Mouse (Mus musculus): ENCODE results near the gene Fbxl5. TPM values are rescaled to one million over a fixed set of nuclear protein-coding genes. Genes with fewer than 3 reads are reported as not detected.
A peak's percentile ranks its signal among the peaks of the same experiment; 100 is the strongest.

The Fbxl5 gene
- polyA plus RNA-seq, 1 experiment from 2014 or later: 61.0 TPM

DNA sequence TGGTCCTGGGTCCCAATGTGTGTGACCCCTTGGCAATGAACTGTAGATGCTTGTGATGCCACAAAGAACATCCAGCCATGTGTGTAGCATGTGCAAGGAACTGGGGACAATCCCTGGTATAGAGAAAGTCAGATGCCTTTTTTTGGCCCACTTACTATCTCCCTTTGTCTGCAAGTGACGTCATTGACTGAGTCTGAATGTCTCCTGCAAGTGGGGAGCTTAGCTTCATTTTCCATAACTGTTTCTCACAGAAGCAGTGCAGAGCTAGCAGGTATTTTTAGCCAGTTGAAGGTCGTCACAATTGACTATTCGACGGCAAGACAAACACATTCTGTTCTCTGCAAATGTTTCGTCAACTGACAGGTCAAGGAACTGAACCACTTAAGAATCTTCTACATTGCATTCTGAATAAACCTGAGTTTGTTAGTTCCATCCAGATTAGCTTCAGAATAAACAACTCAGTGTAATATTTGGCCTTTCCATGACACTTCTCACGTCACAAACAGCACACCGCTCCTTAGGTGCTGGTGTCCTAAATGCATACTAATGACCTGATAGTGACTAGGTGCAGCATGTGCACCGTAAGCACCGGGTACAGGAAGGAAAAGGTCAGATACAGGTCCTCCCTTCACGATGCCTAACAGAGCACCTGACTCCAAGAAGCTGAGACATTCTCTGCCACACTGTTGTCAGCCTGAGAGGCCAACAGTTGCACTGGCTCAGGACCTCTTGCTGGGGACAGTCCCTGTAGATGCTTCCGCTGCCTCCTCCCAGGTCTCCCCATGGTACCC is 92.9 kb downstream of the Fbxl5 start:
- no peak overlapping the region for H3K4me2 ChIP-seq (ENCODE audit: low read length)
- ATAC-seq (replicated peaks; ENCODE audit: low FRiP score, low read depth): no peak
- no peak overlapping the region for H3K4me3 ChIP-seq (replicated peaks; ENCODE audit: low read depth, low read length)
- no peak for TF ChIP-seq CTCF (IDR thresholded peaks at IDR 0.05; ENCODE audit: low read depth)
- no peaks in the 10 kb centered on the region for H3K4me1 ChIP-seq (replicated peaks; ENCODE audit: insufficient read depth, low read length)
- H3K9ac ChIP-seq (ENCODE audit: low read depth, low read length): no peak overlapping the region
- no peak for DNase-seq (ENCODE audit: low spot score)
- 81% methylated on average over 11 of the region's 11 CpGs for WGBS
- peaks cover 19% of the 10 kb centered on the region for H3K36me3 ChIP-seq (ENCODE audit: insufficient read depth, low read length)
- H3K27ac ChIP-seq: no peak overlapping the region
- no peaks in the 10 kb centered on the region for H3K27me3 ChIP-seq (ENCODE audit: insufficient read depth, low read length)
- H3K9me3 ChIP-seq (replicated peaks; ENCODE audit: low read length): no peaks in the 10 kb centered on the region

DNA sequence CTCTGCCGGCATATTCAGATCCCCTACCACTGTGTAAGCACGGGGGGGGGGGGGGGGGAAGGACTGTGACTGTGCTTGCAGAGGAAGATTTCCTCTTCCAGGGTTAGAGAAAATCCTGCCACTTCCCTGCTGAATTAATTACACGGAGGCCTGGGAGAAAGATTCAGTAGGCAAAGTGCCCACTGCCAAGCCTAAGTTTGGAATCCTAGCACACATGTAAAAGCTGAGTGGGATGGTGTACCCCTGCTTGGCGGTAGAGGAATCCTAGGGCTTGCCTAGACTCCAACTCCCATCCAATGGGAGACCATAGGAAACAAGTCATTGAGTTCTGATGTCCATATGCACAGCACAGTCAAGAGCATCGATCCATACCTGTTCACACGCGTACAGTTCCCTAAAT is 97.6 kb downstream of the Fbxl5 start:
- no peak for ATAC-seq (replicated peaks; ENCODE audit: low FRiP score, low read depth)

DNA sequence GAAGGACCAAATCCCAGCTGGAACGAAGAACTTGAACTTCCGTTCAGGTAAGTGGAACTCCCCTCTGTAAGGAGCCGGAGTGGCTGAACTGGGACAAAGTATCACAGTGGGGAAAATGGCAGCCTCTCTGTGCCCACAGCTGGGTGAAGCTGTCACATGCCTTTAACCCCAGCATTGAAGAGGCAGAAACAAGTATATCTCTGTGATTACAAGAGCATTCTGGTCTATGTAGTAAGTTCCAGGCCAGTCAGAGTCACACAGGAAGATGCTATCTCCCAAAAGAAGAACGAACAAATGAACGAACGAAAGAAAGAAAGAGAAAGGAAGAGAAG is 99.0 kb downstream of the Fbxl5 start:
- no peak for DNase-seq (ENCODE audit: low spot score)
- Histone ChIP-seq H3K27me3 (ENCODE audit: insufficient read depth, low read length) (no peaks in the 10 kb centered on the region), H3K9me3 (replicated peaks; ENCODE audit: low read length) (no peaks in the 10 kb centered on the region), H3K4me2 (ENCODE audit: low read length) (no peak overlapping the region), H3K4me3 (replicated peaks; ENCODE audit: low read depth, low read length) (no peak overlapping the region), H3K4me1 (replicated peaks; ENCODE audit: insufficient read depth, low read length) (no peaks in the 10 kb centered on the region), H3K36me3 (ENCODE audit: insufficient read depth, low read length) (peaks cover 23% of the 10 kb centered on the region), H3K9ac (ENCODE audit: low read depth, low read length) (no peak overlapping the region), H3K27ac (no peak overlapping the region)
- no peak for ATAC-seq (replicated peaks; ENCODE audit: low FRiP score, low read depth)
- TF ChIP-seq CTCF (IDR thresholded peaks at IDR 0.05; ENCODE audit: low read depth): no peak
- WGBS: 91% methylated on average over 6 of the region's 6 CpGs

More for the DNA sequence above, 97.6 kb downstream of the Fbxl5 start:
- no peak overlapping the region for H3K27ac ChIP-seq
- no peak overlapping the region for H3K9ac ChIP-seq (ENCODE audit: low read depth, low read length)
- H3K36me3 ChIP-seq (ENCODE audit: insufficient read depth, low read length): peaks cover 21% of the 10 kb centered on the region
- H3K9me3 ChIP-seq (replicated peaks; ENCODE audit: low read length): no peaks in the 10 kb centered on the region
- TF ChIP-seq CTCF (IDR thresholded peaks at IDR 0.05; ENCODE audit: low read depth): no peak
- H3K27me3 ChIP-seq (ENCODE audit: insufficient read depth, low read length): no peaks in the 10 kb centered on the region
- no peak for DNase-seq (ENCODE audit: low spot score)
- no peak overlapping the region for H3K4me3 ChIP-seq (replicated peaks; ENCODE audit: low read depth, low read length)
- H3K4me1 ChIP-seq (replicated peaks; ENCODE audit: insufficient read depth, low read length): no peaks in the 10 kb centered on the region
- H3K4me2 ChIP-seq (ENCODE audit: low read length): no peak overlapping the region
- WGBS: 87% methylated on average over 7 of the region's 7 CpGs

DNA sequence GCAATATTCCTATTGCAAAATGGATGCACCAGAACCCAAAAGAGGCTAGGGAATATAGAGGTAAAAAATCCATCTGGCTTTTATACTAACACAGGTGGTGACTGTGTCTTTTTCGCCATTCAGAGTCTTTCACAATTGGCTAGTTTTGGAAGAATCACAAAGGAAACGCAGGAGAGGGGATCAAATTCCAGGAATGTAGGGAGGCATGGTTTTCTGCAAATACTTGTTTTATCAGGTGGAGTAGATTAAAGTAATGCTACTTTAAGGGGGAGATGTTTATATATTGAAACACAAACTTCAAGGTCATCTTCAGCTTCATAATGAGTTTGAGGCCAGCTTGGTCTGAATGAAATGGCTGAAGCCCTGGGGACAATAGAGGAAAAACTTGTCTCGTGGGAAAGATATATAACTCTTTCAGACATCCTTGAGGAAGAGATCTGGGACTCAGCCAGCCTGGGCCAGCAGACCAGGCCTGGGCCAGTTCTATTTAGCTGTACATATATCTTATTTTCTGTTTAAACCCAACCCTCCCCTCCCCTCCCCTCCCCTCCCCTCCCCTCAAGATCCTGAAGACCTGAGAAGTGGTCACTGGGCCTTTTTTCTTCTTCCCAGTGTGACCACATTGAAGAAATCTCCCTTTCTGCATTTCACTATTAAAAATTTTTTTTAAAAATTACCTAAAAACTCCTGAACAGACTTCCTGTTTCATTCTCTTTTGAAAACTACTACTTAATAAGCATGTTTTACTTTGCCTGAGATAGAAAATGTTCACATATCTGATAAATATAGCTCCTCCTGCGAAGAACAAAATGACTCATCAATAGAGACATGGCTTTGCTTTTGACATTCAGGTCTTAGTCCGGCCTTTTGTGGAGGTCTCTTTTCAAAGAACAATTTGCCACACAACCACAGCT is 99.6 kb downstream of the Fbxl5 start:
- peak; percentile 74 for DNase-seq (ENCODE audit: low spot score)
- no peak overlapping the region for H3K9ac ChIP-seq (ENCODE audit: low read depth, low read length)
- ATAC-seq (replicated peaks; ENCODE audit: low FRiP score, low read depth): 0 out of 2 replicates have a peak, but pooled peaks have one; percentile 33

DNA sequence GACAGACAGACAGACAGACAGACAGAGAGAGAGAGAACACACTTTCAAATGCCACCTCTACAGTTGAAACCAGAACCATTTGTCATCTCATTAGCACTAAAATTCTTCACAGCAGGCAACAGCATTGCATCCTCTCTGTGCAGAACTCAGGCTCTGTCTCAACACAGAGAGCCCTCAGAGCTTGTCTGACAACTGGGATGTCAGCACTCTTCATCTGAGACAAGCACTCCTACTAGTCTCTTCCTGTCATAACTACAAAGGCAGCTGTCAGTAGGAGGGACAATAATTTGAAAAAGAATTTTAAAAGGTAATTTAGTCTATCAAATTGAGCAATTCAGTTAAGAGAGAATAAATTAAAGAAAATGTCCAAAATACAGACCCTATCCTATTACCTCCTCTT is 122.2 kb downstream of the Fbxl5 start:
- no peak for ATAC-seq (replicated peaks; ENCODE audit: low FRiP score, low read depth)
- Histone ChIP-seq H3K4me1 (replicated peaks; ENCODE audit: insufficient read depth, low read length) (no peaks in the 10 kb centered on the region), H3K36me3 (ENCODE audit: insufficient read depth, low read length) (peaks cover 65% of the 10 kb centered on the region), H3K27me3 (ENCODE audit: insufficient read depth, low read length) (no peaks in the 10 kb centered on the region), H3K9ac (ENCODE audit: low read depth, low read length) (no peak overlapping the region), H3K4me2 (ENCODE audit: low read length) (no peak overlapping the region), H3K4me3 (replicated peaks; ENCODE audit: low read depth, low read length) (no peak overlapping the region), H3K27ac (no peak overlapping the region), H3K9me3 (replicated peaks; ENCODE audit: low read length) (no peaks in the 10 kb centered on the region)
- TF ChIP-seq CTCF (IDR thresholded peaks at IDR 0.05; ENCODE audit: low read depth): no peak
- DNase-seq (ENCODE audit: low spot score): no peak

More for the DNA sequence above, 99.6 kb downstream of the Fbxl5 start:
- Histone ChIP-seq H3K4me2 (ENCODE audit: low read length) (no peak overlapping the region), H3K4me1 (replicated peaks; ENCODE audit: insufficient read depth, low read length) (no peaks in the 10 kb centered on the region), H3K9me3 (replicated peaks; ENCODE audit: low read length) (no peaks in the 10 kb centered on the region), H3K4me3 (replicated peaks; ENCODE audit: low read depth, low read length) (no peak overlapping the region), H3K27ac (no peak overlapping the region), H3K36me3 (ENCODE audit: insufficient read depth, low read length) (peaks cover 25% of the 10 kb centered on the region), H3K27me3 (ENCODE audit: insufficient read depth, low read length) (no peaks in the 10 kb centered on the region)
- no peak for TF ChIP-seq CTCF (IDR thresholded peaks at IDR 0.05; ENCODE audit: low read depth)
- 45% methylated on average over 5 of the region's 5 CpGs for WGBS

DNA sequence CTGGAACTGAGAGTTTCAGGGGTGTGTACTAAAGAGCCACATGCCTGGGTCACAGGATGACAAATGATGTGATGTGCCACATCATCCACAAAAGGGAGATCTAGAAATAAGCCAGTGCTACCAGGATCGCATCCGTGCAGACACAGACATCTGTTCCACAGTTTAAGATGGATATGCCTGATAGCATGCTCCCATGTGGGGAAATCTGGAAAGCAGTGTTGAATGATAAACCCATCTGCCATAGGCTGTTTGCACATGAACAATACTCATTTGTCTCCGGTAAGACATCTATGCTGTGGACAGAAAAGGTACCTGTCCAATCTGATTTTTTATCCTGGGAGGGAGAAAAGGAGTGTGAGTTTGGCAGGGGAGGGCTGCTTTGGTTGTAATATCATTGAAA is 124.3 kb downstream of the Fbxl5 start:
- Histone ChIP-seq H3K9me3 (replicated peaks; ENCODE audit: low read length) (no peaks in the 10 kb centered on the region), H3K36me3 (ENCODE audit: insufficient read depth, low read length) (peaks cover 52% of the 10 kb centered on the region), H3K27ac (no peak overlapping the region), H3K9ac (ENCODE audit: low read depth, low read length) (no peak overlapping the region), H3K4me2 (ENCODE audit: low read length) (no peak overlapping the region), H3K4me1 (replicated peaks; ENCODE audit: insufficient read depth, low read length) (no peaks in the 10 kb centered on the region), H3K4me3 (replicated peaks; ENCODE audit: low read depth, low read length) (no peak overlapping the region), H3K27me3 (ENCODE audit: insufficient read depth, low read length) (no peaks in the 10 kb centered on the region)
- ATAC-seq (replicated peaks; ENCODE audit: low FRiP score, low read depth) (no peak), DNase-seq (ENCODE audit: low spot score) (no peak)
- 91% methylated on average over 3 of the region's 3 CpGs for WGBS
- no peak for TF ChIP-seq CTCF (IDR thresholded peaks at IDR 0.05; ENCODE audit: low read depth)

Other genes starting within 250 kb of the Fbxl5 start
- gene Cc2d2a, start 159.3 kb downstream of the Fbxl5 start, polyA plus RNA-seq (2015; fragmentation: Nextera tagmentation; extraction: Ambion mirVana): 10.8 and 13.0 TPM in 2 replicates
- gene Bst1, start 2.8 kb downstream of the Fbxl5 start, polyA plus RNA-seq (2015; fragmentation: Nextera tagmentation; extraction: Ambion mirVana): 4.0 and 4.1 TPM in 2 replicates
- gene Cd38, start 46.9 kb upstream of the Fbxl5 start, polyA plus RNA-seq (2015; fragmentation: Nextera tagmentation; extraction: Ambion mirVana): 26.9 and 28.5 TPM in 2 replicates
- gene Gm7879, start 91.5 kb upstream of the Fbxl5 start, polyA plus RNA-seq (2015; fragmentation: Nextera tagmentation; extraction: Ambion mirVana): not detected in 2 replicates
- 12.8 and 21.1 TPM in 2 replicates for gene Fgfbp1, start 160.1 kb upstream of the Fbxl5 start, polyA plus RNA-seq (2015; fragmentation: Nextera tagmentation; extraction: Ambion mirVana)

Data from kidney, postnatal 0 days (tissue).